Mouse (Mus musculus): Measurements from ENCODE around the gene Sidt2. TPM values are rescaled to one million over a fixed set of nuclear protein-coding genes. Genes with fewer than 3 reads are reported as not detected.

Gene Sidt2
- 319 TPM for total RNA-seq (2023)

DNA sequence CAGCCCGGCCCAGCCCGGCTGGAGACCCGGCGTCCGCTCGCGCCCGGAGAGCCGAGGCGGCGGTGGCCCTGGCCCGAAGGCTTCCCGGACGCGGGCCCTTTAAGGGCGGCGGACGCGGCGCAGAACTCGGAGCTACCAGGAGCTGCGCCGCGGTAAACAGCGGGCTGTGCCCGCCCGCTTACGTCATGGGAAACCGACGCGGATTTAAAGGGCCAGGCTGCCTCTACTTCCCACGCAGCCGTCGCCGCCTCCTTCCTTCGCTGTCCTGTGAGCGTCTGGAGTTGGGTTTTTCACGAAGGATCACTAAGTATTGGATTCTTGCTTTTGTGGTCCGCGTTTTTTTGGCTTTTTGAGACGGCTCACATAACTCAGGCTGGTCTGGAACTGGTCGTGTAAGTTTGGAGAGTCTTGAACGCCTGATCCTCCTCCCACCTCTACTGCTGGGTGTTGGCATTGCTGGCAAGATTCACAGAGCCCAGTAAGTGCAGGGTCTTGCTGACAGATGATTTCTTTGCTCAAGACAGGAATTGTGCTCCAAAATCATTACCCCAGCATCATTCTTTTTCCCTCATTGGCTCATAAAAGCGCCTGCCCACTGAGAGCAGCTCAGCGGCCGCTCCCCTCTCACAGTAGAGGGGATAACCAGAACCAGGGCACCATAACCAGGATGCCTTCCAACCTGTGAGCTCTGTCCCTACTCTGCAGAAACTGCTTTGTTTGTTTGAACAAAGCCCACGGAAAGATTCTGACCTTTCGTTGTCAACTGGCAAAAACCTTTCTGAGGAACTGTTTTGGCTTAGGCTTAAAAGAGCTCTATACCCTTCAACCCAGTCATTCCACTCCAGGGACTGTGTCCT lies at the start of gene Sidt2:
Gene Sidt2 (minus strand): TSS at position 152 of the 857 bp plus-strand sequence.

DNA sequence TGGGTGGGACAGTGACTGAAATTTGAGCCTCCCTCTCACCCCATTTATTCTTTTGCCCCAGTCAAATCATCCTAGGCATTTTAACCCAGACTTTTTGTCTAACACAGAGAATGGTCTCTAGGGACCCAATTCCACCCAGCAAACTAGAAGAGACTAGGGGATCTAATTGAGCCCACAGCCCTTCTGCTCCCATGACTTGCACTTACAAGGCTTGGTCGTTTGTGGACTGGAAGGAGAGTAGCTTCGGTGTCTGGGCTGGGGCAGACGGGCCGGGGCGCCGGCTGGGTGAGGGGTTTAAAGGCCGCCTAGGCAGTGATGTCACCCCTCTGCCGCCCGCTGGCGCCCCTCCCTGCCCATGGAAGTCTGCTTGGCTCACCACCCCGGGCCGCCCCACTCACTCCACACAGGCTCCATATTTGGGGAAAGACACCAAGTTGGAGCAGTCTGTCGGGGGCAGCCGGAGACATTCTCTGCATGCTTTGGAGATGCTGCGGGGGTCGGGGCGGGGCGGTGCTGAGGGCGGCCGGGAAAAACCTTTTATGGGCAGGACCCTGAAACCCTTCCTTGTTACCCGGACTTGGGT lies 19.3 kb downstream of the Sidt2 start, which contains the start of gene Tagln:
Gene Tagln (minus strand): TSS at position 431 of the 583 bp plus-strand sequence.

DNA sequence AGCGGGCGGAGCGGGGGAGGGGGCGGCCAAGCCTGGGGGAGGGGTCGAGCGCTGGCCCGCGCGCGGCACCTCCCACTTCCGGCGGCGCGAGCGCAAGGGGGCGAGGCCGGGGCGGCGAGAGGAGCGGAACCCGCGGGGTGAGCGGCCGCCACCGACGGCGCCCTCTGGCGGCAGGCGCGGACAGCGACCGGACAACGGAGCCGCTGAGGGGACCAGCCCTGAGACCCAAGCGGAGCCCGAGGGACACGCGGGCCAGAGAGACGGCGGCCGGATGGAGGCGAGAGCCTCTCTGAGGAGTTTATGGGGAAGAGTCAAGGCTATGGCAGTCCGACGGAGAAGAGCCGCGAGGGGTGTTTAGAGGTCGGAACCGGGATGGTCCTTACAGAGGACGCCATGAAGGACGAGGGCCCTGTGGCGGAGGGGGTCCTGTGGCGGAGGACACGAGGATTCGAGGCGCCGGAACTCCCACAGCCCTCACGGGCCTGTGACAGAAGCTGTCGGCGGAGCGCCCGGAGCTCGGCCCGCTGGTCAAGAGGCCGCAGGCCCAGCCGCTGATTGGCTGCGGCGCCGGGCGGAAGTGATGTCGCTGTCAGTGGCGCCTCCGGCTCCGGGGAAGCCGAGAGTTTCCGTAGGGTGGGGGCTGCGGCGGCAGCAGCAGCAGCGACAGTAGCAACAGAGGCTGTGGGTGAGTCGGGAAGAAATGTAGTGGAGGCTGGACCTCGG lies 48.5 kb downstream of the Sidt2 start, which contains the start of the genes Pcsk7 and Rnf214:
Gene Pcsk7 (plus strand): TSS at position 143 of the 723 bp plus-strand sequence.
Gene Rnf214 (minus strand): TSS at position 557 of the 723 bp plus-strand sequence.

Other genes with a start within 250 kb of the Sidt2 start
- 36.6 TPM for gene Cep164, start 126.6 kb downstream of the Sidt2 start, total RNA-seq (2023)
- gene Bace1, start 116.7 kb downstream of the Sidt2 start, total RNA-seq (2023), result 6.6 TPM
- gene Pcsk7, start 48.8 kb downstream of the Sidt2 start, total RNA-seq (2023), result 69.3 TPM
- gene Rnf214, start 48.3 kb downstream of the Sidt2 start, total RNA-seq (2023), result 35.5 TPM
- 4.8 TPM for gene Tagln, start 19.2 kb downstream of the Sidt2 start, total RNA-seq (2023)
- 54.0 TPM for gene Pafah1b2, start 57.4 kb upstream of the Sidt2 start, total RNA-seq (2023)
- gene Sik3, start 57.6 kb upstream of the Sidt2 start, total RNA-seq (2023), result 55.6 TPM

Data from CD8-positive naive resting alpha-beta T cell, adult 57 days (primary cell).